Mouse (Mus musculus): ENCODE data around the gene Mical3. TPM values are rescaled to one million over a fixed set of nuclear protein-coding genes. Genes with fewer than 3 reads are reported as not detected.
"Not testable (repeated sequence)": the region's sequence is repeated elsewhere in the genome, so short reads cannot be mapped to it uniquely, and the experiment has no call there.

The Mical3 gene
- polyA plus RNA-seq, 1 experiment from 2014 or later: 11.1 TPM

GRCm38 (mm10) chr6:120911213-120912007, 219.4 kb downstream of the Mical3 start:
- WGBS: 70% methylated on average over 13 of the region's 13 CpGs
- DNase-seq (ENCODE audit: low spot score) (no peak), ATAC-seq (replicated peaks; ENCODE audit: insufficient number of reproducible peaks, low FRiP score, low TSS enrichment, low read depth) (no peak)

GRCm38 (mm10) chr6:120909501-120909900, 221.3 kb downstream of the Mical3 start:
- WGBS: 85% methylated on average over 3 of the region's 3 CpGs
- Histone ChIP-seq H3K4me2 (ENCODE audit: low read depth, low read length) (no peak overlapping the region), H3K36me3 (replicated peaks; ENCODE audit: control insufficient read depth, insufficient read depth, low read depth, low read length) (no peaks in the 10 kb centered on the region), H3K27ac (replicated peaks; ENCODE audit: low read depth, low read length) (no peak overlapping the region), H3K9ac (replicated peaks; ENCODE audit: low read length) (no peak overlapping the region), H3K27me3 (ENCODE audit: control insufficient read depth, insufficient read depth, low read length) (no peaks in the 10 kb centered on the region), H3K4me3 (ENCODE audit: low read depth, low read length) (no peak overlapping the region), H3K9me3 (replicated peaks; ENCODE audit: control insufficient read depth, low read length) (no peaks in the 10 kb centered on the region), H3K4me1 (ENCODE audit: control insufficient read depth, insufficient read depth, low read length) (no peaks in the 10 kb centered on the region)
- ATAC-seq (replicated peaks; ENCODE audit: insufficient number of reproducible peaks, low FRiP score, low TSS enrichment, low read depth) (no peak), DNase-seq (ENCODE audit: low spot score) (no peak)

More at GRCm38 (mm10) chr6:120911213-120912007, 219.4 kb downstream of the Mical3 start:
- H3K4me1 ChIP-seq (ENCODE audit: control insufficient read depth, insufficient read depth, low read length): no peaks in the 10 kb centered on the region
- no peak overlapping the region for H3K27ac ChIP-seq (replicated peaks; ENCODE audit: low read depth, low read length)
- H3K4me3 ChIP-seq (ENCODE audit: low read depth, low read length): no peak overlapping the region
- no peaks in the 10 kb centered on the region for H3K9me3 ChIP-seq (replicated peaks; ENCODE audit: control insufficient read depth, low read length)
- H3K27me3 ChIP-seq (ENCODE audit: control insufficient read depth, insufficient read depth, low read length): 0 out of 2 replicates have a peak, but pooled peaks cover 2% of the 10 kb centered on the region
- no peak overlapping the region for H3K9ac ChIP-seq (replicated peaks; ENCODE audit: low read length)
- H3K4me2 ChIP-seq (ENCODE audit: low read depth, low read length): no peak overlapping the region
- no peaks in the 10 kb centered on the region for H3K36me3 ChIP-seq (replicated peaks; ENCODE audit: control insufficient read depth, insufficient read depth, low read depth, low read length)

- 86% methylated on average over 9 of the region's 10 CpGs for WGBS
These were observed 222.8 kb downstream of the Mical3 start for GRCm38 (mm10) chr6:120907876-120908597.

GRCm38 (mm10) chr6:120906521-120906920, 224.3 kb downstream of the Mical3 start:
- H3K4me1 ChIP-seq (ENCODE audit: control insufficient read depth, insufficient read depth, low read length): no peaks in the 10 kb centered on the region
- H3K36me3 ChIP-seq (replicated peaks; ENCODE audit: control insufficient read depth, insufficient read depth, low read depth, low read length): no peaks in the 10 kb centered on the region
- no peak overlapping the region for H3K27ac ChIP-seq (replicated peaks; ENCODE audit: low read depth, low read length)
- H3K4me3 ChIP-seq (ENCODE audit: low read depth, low read length): no peak overlapping the region
- DNase-seq (ENCODE audit: low spot score): no peak
- H3K4me2 ChIP-seq (ENCODE audit: low read depth, low read length): no peak overlapping the region
- no peak for ATAC-seq (replicated peaks; ENCODE audit: insufficient number of reproducible peaks, low FRiP score, low TSS enrichment, low read depth)
- no peaks in the 10 kb centered on the region for H3K27me3 ChIP-seq (ENCODE audit: control insufficient read depth, insufficient read depth, low read length)
- H3K9me3 ChIP-seq (replicated peaks; ENCODE audit: control insufficient read depth, low read length): no peaks in the 10 kb centered on the region
- no peak overlapping the region for H3K9ac ChIP-seq (replicated peaks; ENCODE audit: low read length)
- WGBS: 96% methylated on average over 6 of the region's 6 CpGs

More at GRCm38 (mm10) chr6:120907876-120908597, 222.8 kb downstream of the Mical3 start:
- H3K4me3 ChIP-seq (ENCODE audit: low read depth, low read length); H3K9ac ChIP-seq (replicated peaks; ENCODE audit: low read length); H3K4me1 ChIP-seq (ENCODE audit: control insufficient read depth, insufficient read depth, low read length); H3K27ac ChIP-seq (replicated peaks; ENCODE audit: low read depth, low read length); H3K36me3 ChIP-seq (replicated peaks; ENCODE audit: control insufficient read depth, insufficient read depth, low read depth, low read length); H3K9me3 ChIP-seq (replicated peaks; ENCODE audit: control insufficient read depth, low read length); DNase-seq (ENCODE audit: low spot score); ATAC-seq (replicated peaks; ENCODE audit: insufficient number of reproducible peaks, low FRiP score, low TSS enrichment, low read depth); H3K4me2 ChIP-seq (ENCODE audit: low read depth, low read length); H3K27me3 ChIP-seq (ENCODE audit: control insufficient read depth, insufficient read depth, low read length): not testable (repeated sequence)

- Histone ChIP-seq H3K27me3 (ENCODE audit: control insufficient read depth, insufficient read depth, low read length) (no peaks in the 10 kb centered on the region), H3K4me1 (ENCODE audit: control insufficient read depth, insufficient read depth, low read length) (no peaks in the 10 kb centered on the region), H3K9ac (replicated peaks; ENCODE audit: low read length) (no peak overlapping the region), H3K27ac (replicated peaks; ENCODE audit: low read depth, low read length) (no peak overlapping the region), H3K36me3 (replicated peaks; ENCODE audit: control insufficient read depth, insufficient read depth, low read depth, low read length) (no peaks in the 10 kb centered on the region), H3K9me3 (replicated peaks; ENCODE audit: control insufficient read depth, low read length) (no peaks in the 10 kb centered on the region), H3K4me2 (ENCODE audit: low read depth, low read length) (no peak overlapping the region), H3K4me3 (ENCODE audit: low read depth, low read length) (no peak overlapping the region)
- no peak for DNase-seq (ENCODE audit: low spot score)
- 86% methylated on average over 5 of the region's 5 CpGs for WGBS
- no peak for ATAC-seq (replicated peaks; ENCODE audit: insufficient number of reproducible peaks, low FRiP score, low TSS enrichment, low read depth)
These were observed 225.7 kb downstream of the Mical3 start for GRCm38 (mm10) chr6:120905111-120905510.

GRCm38 (mm10) chr6:120903961-120904360, 226.8 kb downstream of the Mical3 start:
- Histone ChIP-seq H3K4me1 (ENCODE audit: control insufficient read depth, insufficient read depth, low read length) (no peaks in the 10 kb centered on the region), H3K4me3 (ENCODE audit: low read depth, low read length) (no peak overlapping the region), H3K27me3 (ENCODE audit: control insufficient read depth, insufficient read depth, low read length) (no peaks in the 10 kb centered on the region), H3K4me2 (ENCODE audit: low read depth, low read length) (no peak overlapping the region), H3K9me3 (replicated peaks; ENCODE audit: control insufficient read depth, low read length) (no peaks in the 10 kb centered on the region), H3K27ac (replicated peaks; ENCODE audit: low read depth, low read length) (no peak overlapping the region), H3K9ac (replicated peaks; ENCODE audit: low read length) (no peak overlapping the region), H3K36me3 (replicated peaks; ENCODE audit: control insufficient read depth, insufficient read depth, low read depth, low read length) (no peaks in the 10 kb centered on the region)
- DNase-seq (ENCODE audit: low spot score) (no peak), ATAC-seq (replicated peaks; ENCODE audit: insufficient number of reproducible peaks, low FRiP score, low TSS enrichment, low read depth) (no peak)
- WGBS: 86% methylated on average over 11 of the region's 11 CpGs

GRCm38 (mm10) chr6:120903450-120903912, 227.3 kb downstream of the Mical3 start:
- DNase-seq (ENCODE audit: low spot score): peak; percentile 63
- H3K4me3 ChIP-seq (ENCODE audit: low read depth, low read length): no peak overlapping the region
- H3K27ac ChIP-seq (replicated peaks; ENCODE audit: low read depth, low read length): no peak overlapping the region
- no peaks in the 10 kb centered on the region for H3K27me3 ChIP-seq (ENCODE audit: control insufficient read depth, insufficient read depth, low read length)
- 54% methylated on average over 5 of the region's 5 CpGs for WGBS
- no peak overlapping the region for H3K9ac ChIP-seq (replicated peaks; ENCODE audit: low read length)
- no peak overlapping the region for H3K4me2 ChIP-seq (ENCODE audit: low read depth, low read length)
- H3K4me1 ChIP-seq (ENCODE audit: control insufficient read depth, insufficient read depth, low read length): no peaks in the 10 kb centered on the region
- H3K36me3 ChIP-seq (replicated peaks; ENCODE audit: control insufficient read depth, insufficient read depth, low read depth, low read length): no peaks in the 10 kb centered on the region
- ATAC-seq (replicated peaks; ENCODE audit: insufficient number of reproducible peaks, low FRiP score, low TSS enrichment, low read depth): peak; percentile 49; the same call in 1 of the 2 replicates
- no peaks in the 10 kb centered on the region for H3K9me3 ChIP-seq (replicated peaks; ENCODE audit: control insufficient read depth, low read length)
